Mouse (Mus musculus): ENCODE results near the gene Vmn2r83. TPM values are rescaled to one million over a fixed set of nuclear protein-coding genes. Genes with fewer than 3 reads are reported as not detected.

The Vmn2r83 gene
- total RNA-seq, 2 experiments from 2014 or later = not detected

GRCm38 (mm10) chr10:79530241-79530640 lies 61.7 kb downstream of the Vmn2r83 start:
- TF ChIP-seq CTCF (IDR thresholded peaks at IDR 0.05) = no peak
- Histone ChIP-seq H3K4me3 (no peak overlapping the region), H3K27ac (no peak overlapping the region)
- intact Hi-C loops (cut with DNase I) = no loop called here
- DNase-seq (ENCODE audit: extremely low spot score in 1 of 2, low spot score in 2 of 2) = no peak

DNA sequence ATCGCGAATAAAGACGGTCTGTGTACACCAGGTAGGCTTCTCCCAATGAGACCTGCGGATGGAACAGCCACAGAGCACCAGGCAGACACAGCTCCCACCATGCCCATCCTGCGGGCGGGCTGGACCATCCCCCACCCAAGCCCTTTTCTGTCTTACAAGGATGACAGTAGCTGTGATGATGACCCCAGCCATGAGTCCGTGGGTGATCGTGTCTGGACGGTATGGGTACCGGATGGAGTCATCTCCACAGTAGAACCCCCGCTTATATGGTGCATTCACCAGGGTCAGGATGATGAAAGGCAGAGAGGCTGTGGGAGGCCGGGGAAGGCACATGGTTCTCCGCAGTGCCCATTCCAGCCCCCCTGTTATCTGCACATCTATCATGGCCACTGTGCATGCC lies 62.2 kb downstream of the Vmn2r83 start:
- no peak overlapping the region for H3K27ac ChIP-seq
- no peak overlapping the region for H3K4me3 ChIP-seq
- no peak for TF ChIP-seq CTCF (IDR thresholded peaks at IDR 0.05)
- intact Hi-C loops (cut with DNase I) = no loop called here
- no peak for DNase-seq (ENCODE audit: extremely low spot score in 1 of 2, low spot score in 2 of 2)

- Histone ChIP-seq H3K27ac (no peak overlapping the region), H3K4me3 (no peak overlapping the region)
- intact Hi-C loops (cut with DNase I) = no loop called here
- TF ChIP-seq CTCF (IDR thresholded peaks at IDR 0.05) = no peak
- DNase-seq (ENCODE audit: extremely low spot score in 1 of 2, low spot score in 2 of 2) = no peak
These were observed 63.1 kb downstream of the Vmn2r83 start for GRCm38 (mm10) chr10:79531593-79531992.

DNA sequence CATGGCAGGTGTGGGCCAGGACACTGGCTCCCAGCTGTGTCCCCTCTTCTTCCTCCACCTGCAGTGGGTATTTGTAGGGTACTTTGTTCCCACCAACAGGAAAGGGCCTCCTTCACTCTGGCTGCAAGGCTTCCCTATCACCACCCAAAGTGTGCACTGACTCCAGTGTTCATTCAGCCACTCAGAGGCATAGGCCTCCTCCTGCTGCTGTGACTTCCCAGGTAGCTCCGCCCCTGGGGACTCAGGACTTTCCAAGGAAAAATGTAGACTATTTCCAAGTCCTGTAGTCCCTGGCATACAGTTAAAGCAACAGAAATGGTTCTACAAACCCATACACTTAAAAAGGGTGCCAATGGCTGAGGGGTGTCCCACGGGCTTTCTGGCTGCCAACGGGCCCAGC lies 64.1 kb downstream of the Vmn2r83 start:
- no peak for DNase-seq (ENCODE audit: extremely low spot score in 1 of 2, low spot score in 2 of 2)
- TF ChIP-seq CTCF (IDR thresholded peaks at IDR 0.05) = no peak

DNA sequence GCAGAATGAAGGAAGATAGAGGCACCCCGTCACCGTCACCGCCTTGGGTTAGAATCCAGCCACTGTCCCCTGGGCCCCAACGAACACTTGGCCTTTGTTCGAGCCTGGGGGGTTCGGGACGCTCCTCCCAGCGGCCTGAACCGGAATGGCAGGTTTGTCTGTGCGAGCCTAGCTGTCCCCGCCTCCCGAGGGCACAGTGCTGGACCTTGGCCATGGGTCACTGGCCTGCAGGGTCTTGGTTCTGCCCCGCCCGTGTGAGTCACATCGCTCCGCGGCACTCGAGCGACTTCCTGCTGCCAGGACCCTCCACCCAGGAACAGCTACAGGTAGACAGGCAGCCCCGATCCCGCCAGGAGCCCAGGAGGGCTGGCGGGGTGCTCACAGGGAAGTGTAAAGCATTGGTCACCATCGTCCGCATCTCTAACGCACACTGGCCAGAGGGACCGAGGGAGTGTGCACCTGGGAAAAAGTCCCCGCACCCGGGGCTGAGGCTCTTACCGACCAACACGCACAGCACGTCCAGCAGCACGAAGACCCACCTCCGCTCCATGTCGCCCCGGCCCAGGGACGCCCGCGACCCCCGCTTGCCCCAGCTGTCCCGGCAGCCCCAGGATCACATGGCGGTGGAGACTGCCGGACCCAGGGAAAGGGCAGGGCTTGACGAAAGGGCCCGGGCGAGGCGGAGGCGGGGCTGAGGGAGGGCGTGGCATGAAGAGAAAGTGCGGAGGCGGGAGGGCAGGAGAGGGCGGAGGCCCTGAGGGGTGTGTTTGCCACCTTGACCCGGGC lies 64.8 kb downstream of the Vmn2r83 start, which contains the start of gene Plpp2:
Plpp2 (minus strand) TSS at position 671 of the 786 bp plus-strand sequence.
- no peak for DNase-seq (ENCODE audit: extremely low spot score in 1 of 2, low spot score in 2 of 2)
- Histone ChIP-seq H3K27ac (no peak within 1 kb of the TSS), H3K4me3 (peak within 1 kb of the TSS; percentile 50)
- intact Hi-C loops (cut with DNase I) = no loop called here
- TF ChIP-seq CTCF (IDR thresholded peaks at IDR 0.05) = peak; percentile 53

More for the DNA sequence above, 64.1 kb downstream of the Vmn2r83 start:
- intact Hi-C loops (cut with DNase I) = no loop called here
- Histone ChIP-seq H3K27ac (no peak overlapping the region), H3K4me3 (peak overlapping the region; percentile 50; the same call in 1 of the 2 replicates)

GRCm38 (mm10) chr10:79534426-79534825 lies 65.9 kb downstream of the Vmn2r83 start:
- H3K4me3 ChIP-seq = no peak overlapping the region
- no peak for TF ChIP-seq CTCF (IDR thresholded peaks at IDR 0.05)
- intact Hi-C loops (cut with DNase I) = no loop called here
- DNase-seq (ENCODE audit: extremely low spot score in 1 of 2, low spot score in 2 of 2) = no peak
- H3K27ac ChIP-seq = no peak overlapping the region

DNA sequence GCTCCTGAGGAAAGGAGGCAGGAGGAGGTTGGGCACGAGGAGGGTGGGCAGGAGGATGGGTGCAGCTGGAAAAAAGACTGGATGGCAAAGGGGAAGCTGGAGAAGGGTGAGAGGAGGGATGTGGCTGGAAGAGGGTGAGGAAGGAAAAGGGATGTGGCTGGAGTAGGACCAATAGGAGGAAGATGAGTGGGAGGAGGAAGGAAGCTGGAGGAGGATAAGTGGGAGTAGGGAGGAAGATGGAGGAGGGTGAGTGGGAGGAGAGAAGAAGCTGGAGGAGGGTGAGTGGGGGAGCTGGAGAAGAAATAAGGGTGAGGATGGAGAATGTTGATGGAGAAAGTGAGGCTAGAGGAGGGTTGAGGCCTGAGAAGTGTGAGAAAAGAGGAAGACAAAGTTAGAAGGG lies 66.9 kb downstream of the Vmn2r83 start:
- Histone ChIP-seq H3K27ac (no peak overlapping the region), H3K4me3 (no peak overlapping the region)
- intact Hi-C loops (cut with DNase I) = no loop called here
- TF ChIP-seq CTCF (IDR thresholded peaks at IDR 0.05) = no peak
- DNase-seq (ENCODE audit: extremely low spot score in 1 of 2, low spot score in 2 of 2) = no peak

DNA sequence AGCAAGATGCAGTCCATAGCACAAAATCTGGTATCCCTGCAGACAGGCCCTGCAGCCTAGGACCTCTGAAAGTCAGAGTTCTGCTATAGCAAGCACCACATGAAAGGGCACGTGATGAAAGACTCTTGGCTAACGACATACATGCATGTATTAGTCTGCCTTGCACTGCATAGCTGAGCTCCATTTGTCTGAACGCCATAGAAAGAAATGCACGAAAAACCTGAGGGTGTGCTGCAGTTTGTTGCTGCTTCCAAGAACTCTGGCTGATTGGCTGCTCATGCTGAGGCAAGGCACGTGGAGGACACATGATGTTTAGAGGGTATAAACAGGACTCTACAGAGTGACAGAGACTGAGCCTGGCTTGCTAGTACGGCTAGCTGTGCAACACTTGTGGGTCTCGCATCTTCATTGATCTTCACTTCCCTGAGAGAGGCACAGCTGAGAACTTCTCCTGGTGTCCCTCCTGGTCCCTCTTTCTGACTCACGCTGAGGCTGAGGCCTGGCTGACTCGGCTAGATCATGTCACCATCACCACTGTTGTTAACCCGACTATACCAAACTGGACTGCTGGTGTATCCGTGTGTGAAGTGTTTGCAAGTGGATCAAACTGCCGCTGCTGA lies 68.0 kb downstream of the Vmn2r83 start:
- H3K27ac ChIP-seq = no peak overlapping the region
- H3K4me3 ChIP-seq = no peak overlapping the region
- TF ChIP-seq CTCF (IDR thresholded peaks at IDR 0.05) = no peak
- DNase-seq (ENCODE audit: extremely low spot score in 1 of 2, low spot score in 2 of 2) = no peak
- intact Hi-C loops (cut with DNase I) = no loop called here

DNA sequence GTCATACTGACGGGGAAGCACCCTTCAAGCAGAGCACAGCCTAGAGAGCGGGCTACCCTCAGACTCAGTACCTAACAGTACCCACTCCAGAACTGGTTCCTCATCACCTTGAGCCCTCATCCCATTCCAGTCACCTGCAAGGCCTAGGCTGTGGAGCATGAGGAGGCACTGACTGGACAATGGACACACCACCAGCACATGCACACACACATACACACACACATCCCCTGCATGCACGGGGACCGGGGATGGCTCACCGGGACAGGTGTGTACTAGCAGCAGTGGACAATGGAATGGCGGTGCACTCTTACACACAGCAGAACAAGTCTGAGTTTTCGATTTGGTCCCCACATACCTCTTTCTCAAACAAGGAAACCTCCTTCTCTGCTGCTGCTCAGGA lies 68.7 kb downstream of the Vmn2r83 start:
- TF ChIP-seq CTCF (IDR thresholded peaks at IDR 0.05) = no peak
- Histone ChIP-seq H3K27ac (no peak overlapping the region), H3K4me3 (no peak overlapping the region)
- no peak for DNase-seq (ENCODE audit: extremely low spot score in 1 of 2, low spot score in 2 of 2)
- intact Hi-C loops (cut with DNase I) = no loop called here

DNA sequence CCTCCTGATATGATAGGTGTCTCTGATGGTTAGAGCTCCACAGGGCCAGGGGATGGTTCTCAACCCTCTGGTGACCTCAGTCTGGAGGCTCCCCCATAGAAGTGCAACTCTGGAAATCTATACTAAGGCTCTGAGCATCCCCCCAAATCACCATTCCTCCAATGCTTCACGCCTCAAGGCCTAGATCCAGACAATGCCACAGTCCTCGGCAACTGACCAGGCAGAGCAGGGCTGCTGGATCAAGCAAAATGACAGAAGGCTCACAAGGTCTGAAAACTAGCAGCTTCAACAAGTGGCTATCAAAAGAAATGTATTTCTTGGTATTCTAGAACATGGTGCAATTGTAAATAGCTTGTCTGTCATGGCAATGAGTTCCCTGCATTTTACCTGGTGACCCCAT lies 69.2 kb downstream of the Vmn2r83 start:
- no peak for DNase-seq (ENCODE audit: extremely low spot score in 1 of 2, low spot score in 2 of 2)
- intact Hi-C loops (cut with DNase I) = no loop called here
- H3K27ac ChIP-seq = no peak overlapping the region
- H3K4me3 ChIP-seq = no peak overlapping the region
- TF ChIP-seq CTCF (IDR thresholded peaks at IDR 0.05) = no peak

GRCm38 (mm10) chr10:79538323-79538722 lies 69.8 kb downstream of the Vmn2r83 start:
- DNase-seq (ENCODE audit: extremely low spot score in 1 of 2, low spot score in 2 of 2) = no peak
- H3K27ac ChIP-seq = no peak overlapping the region
- intact Hi-C loops (cut with DNase I) = no loop called here

DNA sequence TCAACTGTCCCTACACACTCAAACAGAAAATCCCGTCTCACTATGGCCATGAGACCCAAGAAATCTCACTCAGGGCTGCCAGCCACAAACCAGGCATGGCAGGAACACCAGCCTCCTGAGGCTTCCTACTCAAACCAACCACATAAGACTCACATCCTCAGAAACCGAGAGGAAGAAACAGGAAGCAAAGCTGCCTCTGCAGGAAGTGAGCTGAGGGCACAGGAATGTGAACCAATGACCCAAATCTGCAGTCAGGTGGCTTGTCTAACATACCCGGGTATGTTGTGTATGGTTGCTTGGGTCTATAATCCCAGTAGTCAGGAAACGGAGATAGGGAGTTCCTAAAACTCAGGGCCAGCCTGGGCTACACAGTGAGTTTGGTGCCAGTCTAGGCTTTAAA lies 70.3 kb downstream of the Vmn2r83 start:
- peak in 1 of 2 experiments; percentile 7 for DNase-seq (ENCODE audit: extremely low spot score in 1 of 2, low spot score in 2 of 2)
- Histone ChIP-seq H3K27ac (no peak overlapping the region), H3K4me3 (no peak overlapping the region)
- TF ChIP-seq CTCF (IDR thresholded peaks at IDR 0.05) = no peak
- intact Hi-C loops (cut with DNase I) = no loop called here

More at GRCm38 (mm10) chr10:79538323-79538722, 69.8 kb downstream of the Vmn2r83 start:
- no peak for TF ChIP-seq CTCF (IDR thresholded peaks at IDR 0.05)
- no peak overlapping the region for H3K4me3 ChIP-seq
